In genomic region chr4:87369626-87370234, GRCm38 (mm10) we compare ENCODE assay signal across 8 mouse cellular contexts.
A peak's percentile ranks its signal among the peaks of the same experiment; 100 is the strongest.
DNase-seq lines count a peak whose midpoint lies in the region; ATAC-seq lines count a peak whose summit lies in the region.
"Had no signal": no experiment of that assay in that cellular context is flagged by ENCODE, and none has a peak within 500 bp of the region (broad histone marks: within the 10 kb centered on the region; RNA-seq: fewer than 3 reads in every experiment).

No protein-coding gene starts in this region.

- peak overlapping the region; percentile 45; the same call in 1 of the 2 replicates for H3K9ac ChIP-seq in forebrain, embryonic 13.5 days

- H3K27me3 ChIP-seq in megakaryocyte, embryonic 14.5 days (replicated peaks), result peaks cover 16% of the 10 kb centered on the region
- no peaks in the 10 kb centered on the region for H3K27me3 ChIP-seq in forebrain, embryonic 13.5 days

- DNase-seq in kidney, postnatal 10 days, result peak; percentile 47
- peak; percentile 59 for DNase-seq in neural tube, embryonic 10.5 days (ENCODE audit: extremely low spot score, low spot score)
- no peak for DNase-seq in frontal cortex, postnatal 25 days (ENCODE audit: low spot score in 2 of 2)
- no peak for DNase-seq in layer of hippocampus, postnatal 25 days (ENCODE audit: extremely low spot score in 1 of 2, low spot score in 1 of 2)

- H3K4me1 ChIP-seq in megakaryocyte, embryonic 14.5 days, result peaks cover 16% of the 10 kb centered on the region
- peaks cover 31% of the 10 kb centered on the region for H3K4me1 ChIP-seq in forebrain, embryonic 13.5 days

- H3K27ac ChIP-seq in forebrain, embryonic 13.5 days, result peak overlapping the region; percentile 31; the same call in 1 of the 2 replicates
- H3K27ac ChIP-seq: macrophage had no signal

- no peak for ATAC-seq in megakaryocyte, adult 5-6 weeks (ENCODE audit: poor library complexity, severe bottlenecking)
- ATAC-seq in forebrain, embryonic 13.5 days, result peak; percentile 20; the same call in 1 of the 2 replicates

- H3K36me3 ChIP-seq in megakaryocyte, embryonic 14.5 days (replicated peaks; ENCODE audit: low read length), result no peaks in the 10 kb centered on the region
- H3K36me3 ChIP-seq in forebrain, embryonic 13.5 days (ENCODE audit: poor library complexity, severe bottlenecking), result no peaks in the 10 kb centered on the region

- no peaks in the 10 kb centered on the region for H3K9me3 ChIP-seq in megakaryocyte, embryonic 14.5 days
- H3K9me3 ChIP-seq in forebrain, embryonic 13.5 days (replicated peaks), result no peaks in the 10 kb centered on the region

- WGBS in forebrain, embryonic 13.5 days, result 6% methylated on average over 14 of the region's 14 CpGs

- H3K4me3 ChIP-seq in megakaryocyte, embryonic 14.5 days (replicated peaks), result peak overlapping the region; percentile 60
- 0 out of 2 replicates have a peak overlapping the region, but pooled peaks have one; percentile 6 for H3K4me3 ChIP-seq in forebrain, embryonic 13.5 days

- peak overlapping the region; percentile 65 for H3K4me2 ChIP-seq in forebrain, embryonic 13.5 days

Comparison
In these comparisons a context has a peak if more than half of its experiments do, and no peak if none do; other contexts are left out.
1. DNase-seq: peak in kidney, postnatal 10 days (single experiment) and neural tube, embryonic 10.5 days (single experiment); none in frontal cortex, postnatal 25 days (0 of 2) and layer of hippocampus, postnatal 25 days (0 of 2).